Mouse (Mus musculus) hindbrain, embryonic 15.5 days (tissue): ENCODE results near the gene Ttc12. TPM values are rescaled to one million over a fixed set of nuclear protein-coding genes. Genes with fewer than 3 reads are reported as not detected.
A peak's percentile ranks its signal among the peaks of the same experiment; 100 is the strongest.

ENCODE experiments used
- ATAC-seq: fragments of 200-750 bp; cut with Nextera tagmentation; 2 replicates; pipeline ENCODE4 v1.8.0; 2017; ENCODE audit warnings: low read depth, moderate number of reproducible peaks, moderate TSS enrichment; ENCODE audit not compliant: low FRiP score
- H3K27ac ChIP-seq: fragments of 300-500 bp; sonication (generic); replicated peaks from 2 replicates; pipeline ENCODE4 v1.5.1; 2015; ENCODE audit warnings: mild to moderate bottlenecking, inconsistent platforms
- H3K27me3 ChIP-seq: fragments of 300-500 bp; sonication (generic); 2 replicates; pipeline ENCODE4 v1.6.1; 2015; ENCODE audit warnings: control low read depth, inconsistent platforms
- H3K36me3 ChIP-seq: fragments of 300-500 bp; sonication (generic); 2 replicates; pipeline ENCODE4 v1.6.1; 2015; ENCODE audit warnings: control low read depth, inconsistent platforms
- H3K4me1 ChIP-seq: fragments of 300-500 bp; sonication (generic); replicated peaks from 2 replicates; pipeline ENCODE4 v1.6.1; 2015; ENCODE audit warnings: control low read depth, inconsistent platforms
- H3K4me2 ChIP-seq: fragments of 300-500 bp; sonication (generic); 2 replicates; pipeline ENCODE4 v1.6.1; 2015; ENCODE audit warnings: moderate library complexity, mild to moderate bottlenecking, inconsistent platforms
- H3K4me3 ChIP-seq: fragments of 300-500 bp; sonication (generic); 2 replicates; pipeline ENCODE4 v1.5.1; 2015; ENCODE audit warnings: mild to moderate bottlenecking, inconsistent platforms
- H3K9ac ChIP-seq: fragments of 300-500 bp; sonication (generic); 2 replicates; pipeline ENCODE4 v1.6.1; 2015; ENCODE audit warnings: inconsistent platforms
- H3K9me3 ChIP-seq: fragments of 300-500 bp; sonication (generic); 2 replicates; pipeline ENCODE4 v1.6.1; 2016; ENCODE audit warnings: control low read depth, inconsistent platforms
- WGBS: fragments of 180-500 bp; shearing (Covaris S2); methylation state at CpG from one replicate; pipeline ENCODE4 v1.1.7; 2015; 5-methylcytosine and 5-hydroxymethylcytosine counted together
- polyA plus RNA-seq: library from polyadenylated mRNA; unstranded; fragments of >200 nt; fragmentation: Nextera tagmentation; extraction: Ambion mirVana; gene quantifications from 2 replicates; pipeline ENCODE4 v1.2.1, GENCODE M21; 2015

The Ttc12 gene
- polyA plus RNA-seq, 1 experiment from 2014 or later, result 2.3 TPM

DNA sequence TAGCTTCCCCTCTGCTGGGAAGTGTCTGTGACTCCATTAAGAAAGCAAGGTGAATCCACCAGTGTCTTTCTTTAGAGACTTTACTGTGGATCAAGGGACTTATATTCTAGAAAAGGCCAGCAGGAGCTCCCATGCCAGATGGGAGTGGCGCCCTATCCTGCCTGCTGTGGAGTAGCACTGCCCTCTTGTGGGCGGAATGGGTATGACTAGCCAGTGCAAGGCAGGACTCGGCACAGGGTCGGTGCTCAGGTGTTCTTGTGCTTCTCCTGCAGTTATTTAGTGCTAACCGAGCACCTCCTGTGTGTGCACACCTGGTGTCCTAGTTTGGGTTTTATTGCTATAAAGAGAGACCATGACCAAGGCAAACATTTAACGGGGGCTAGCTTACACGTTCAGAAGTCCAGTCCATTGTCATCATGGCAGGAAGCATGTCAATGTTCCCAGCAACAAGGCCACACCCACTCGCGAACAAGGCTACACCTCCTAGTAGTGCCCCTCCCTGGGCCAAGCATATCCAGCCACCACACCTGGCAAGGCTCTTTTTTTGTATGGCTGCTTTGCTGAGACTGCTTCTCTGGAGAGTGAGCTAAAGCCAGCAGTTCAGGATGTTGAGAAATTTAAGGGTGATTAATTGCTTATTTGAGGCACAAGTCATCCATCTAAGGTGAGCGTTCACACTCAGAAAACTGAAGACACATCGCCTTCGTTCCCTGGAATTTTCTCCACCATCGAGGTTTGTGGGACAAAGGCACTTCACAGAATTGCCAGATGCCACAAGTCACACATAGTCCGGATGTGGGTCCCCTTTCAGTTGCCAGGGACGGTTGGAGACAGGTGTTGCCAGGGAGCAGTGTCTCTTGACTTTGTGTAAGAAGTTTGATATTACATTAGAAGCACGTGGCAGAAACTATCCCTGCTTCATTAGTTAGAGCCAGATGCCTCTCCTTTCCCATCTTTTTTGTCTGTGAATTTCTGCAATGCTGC lies 3.2 kb upstream of the Ttc12 start:
- Histone ChIP-seq H3K27me3 (0 out of 2 replicates have a peak, but pooled peaks cover 3% of the 10 kb centered on the region), H3K36me3 (no peaks in the 10 kb centered on the region), H3K4me3 (no peak overlapping the region), H3K9ac (no peak overlapping the region), H3K4me2 (peak overlapping the region; percentile 40), H3K27ac (no peak overlapping the region), H3K4me1 (peaks cover 24% of the 10 kb centered on the region), H3K9me3 (no peaks in the 10 kb centered on the region)
- peak; percentile 71 for ATAC-seq
- 31% methylated on average over 16 of the region's 16 CpGs for WGBS

DNA sequence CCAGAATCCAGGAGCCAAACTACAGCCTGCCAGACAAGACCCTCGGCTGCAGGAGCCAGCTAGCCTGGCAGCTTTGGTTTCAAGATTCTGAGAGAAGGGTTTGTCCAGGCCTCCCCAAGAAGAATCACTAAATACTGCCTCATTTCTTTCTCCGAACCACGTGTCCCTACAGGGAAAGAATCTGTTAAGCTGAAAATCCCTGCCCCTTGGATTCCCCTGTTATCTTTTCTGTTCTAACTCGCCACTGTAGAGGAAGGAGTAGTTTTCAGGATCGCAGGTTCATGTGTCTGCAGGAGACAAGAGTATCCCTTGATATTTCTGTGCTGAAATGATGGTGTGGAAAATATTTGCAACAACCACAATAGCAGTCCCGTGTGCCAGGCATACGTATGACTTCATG lies 2.2 kb upstream of the Ttc12 start:
- H3K36me3 ChIP-seq, result no peaks in the 10 kb centered on the region
- H3K9ac ChIP-seq, result no peak overlapping the region
- WGBS, result 80% methylated on average over 7 of the region's 7 CpGs
- H3K4me1 ChIP-seq, result peaks cover 20% of the 10 kb centered on the region
- H3K27ac ChIP-seq, result no peak overlapping the region
- H3K4me3 ChIP-seq, result no peak overlapping the region
- no peak overlapping the region for H3K4me2 ChIP-seq
- no peaks in the 10 kb centered on the region for H3K9me3 ChIP-seq
- no peak for ATAC-seq
- H3K27me3 ChIP-seq, result 0 out of 2 replicates have a peak, but pooled peaks cover 3% of the 10 kb centered on the region

DNA sequence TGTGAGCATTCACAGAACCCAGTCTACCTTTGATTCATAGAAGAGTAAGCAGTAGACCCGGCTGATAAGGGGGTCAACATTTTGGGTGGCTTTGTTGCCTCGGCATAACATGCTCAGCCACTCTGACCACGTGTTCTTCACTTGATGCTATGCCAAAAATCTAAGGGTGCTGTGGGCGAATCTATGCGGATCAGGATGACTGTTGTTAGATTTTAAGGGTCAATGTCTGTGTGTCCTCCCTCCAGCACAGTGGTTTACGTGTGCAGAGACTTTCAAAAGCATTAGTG lies 1.6 kb upstream of the Ttc12 start:
- Histone ChIP-seq H3K27ac (no peak overlapping the region), H3K36me3 (no peaks in the 10 kb centered on the region), H3K9me3 (no peaks in the 10 kb centered on the region), H3K27me3 (0 out of 2 replicates have a peak, but pooled peaks cover 2% of the 10 kb centered on the region), H3K4me1 (peaks cover 20% of the 10 kb centered on the region), H3K9ac (no peak overlapping the region), H3K4me3 (no peak overlapping the region), H3K4me2 (no peak overlapping the region)
- WGBS, result 85% methylated on average over 6 of the region's 6 CpGs
- no peak for ATAC-seq

DNA sequence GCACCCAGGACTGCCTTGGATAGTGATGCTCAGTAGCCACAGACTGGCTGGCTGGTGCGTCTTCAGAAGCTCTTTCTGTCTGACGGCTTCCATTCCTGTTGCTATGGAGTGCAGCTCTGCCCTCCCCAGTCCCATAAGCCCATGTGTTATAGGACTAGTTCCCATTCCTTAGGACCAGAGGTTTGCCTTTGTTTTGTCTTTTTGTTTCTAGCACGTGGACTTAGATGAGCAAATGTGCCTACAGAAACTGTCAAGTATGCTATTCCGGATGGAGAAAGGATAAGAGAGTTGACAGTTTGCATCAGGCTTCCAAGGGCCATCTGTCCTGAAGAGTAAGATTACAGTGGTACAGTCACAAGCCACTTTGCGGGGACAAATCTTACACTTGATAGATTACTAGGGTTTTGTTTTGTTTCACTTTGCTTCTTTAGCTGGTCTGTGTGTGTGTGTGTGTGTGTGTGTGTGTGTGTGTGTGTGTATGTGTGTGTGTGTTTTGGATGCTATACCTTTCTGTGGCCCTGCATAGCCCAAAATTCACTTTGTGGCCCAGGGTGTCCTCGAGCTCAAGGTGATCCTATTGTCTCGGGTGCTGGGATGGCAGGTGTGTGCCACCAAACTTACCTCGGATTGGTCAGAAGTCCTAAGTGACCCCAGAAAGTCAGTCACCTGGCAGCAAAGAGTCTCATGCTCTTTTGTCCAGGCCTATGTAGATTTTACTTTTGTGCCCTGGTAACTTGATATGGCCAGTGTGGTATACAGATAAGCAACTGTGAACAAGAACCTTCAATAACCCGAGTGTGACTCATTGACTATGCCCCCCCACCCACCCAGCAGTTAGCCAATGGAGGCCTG lies 1.0 kb upstream of the Ttc12 start:
- Histone ChIP-seq H3K36me3 (no peaks in the 10 kb centered on the region), H3K9ac (no peak overlapping the region), H3K4me3 (no peak overlapping the region), H3K27me3 (no peaks in the 10 kb centered on the region), H3K27ac (no peak overlapping the region), H3K9me3 (no peaks in the 10 kb centered on the region), H3K4me1 (peaks cover 20% of the 10 kb centered on the region), H3K4me2 (no peak overlapping the region)
- 73% methylated on average over 9 of the region's 9 CpGs for WGBS
- no peak for ATAC-seq

DNA sequence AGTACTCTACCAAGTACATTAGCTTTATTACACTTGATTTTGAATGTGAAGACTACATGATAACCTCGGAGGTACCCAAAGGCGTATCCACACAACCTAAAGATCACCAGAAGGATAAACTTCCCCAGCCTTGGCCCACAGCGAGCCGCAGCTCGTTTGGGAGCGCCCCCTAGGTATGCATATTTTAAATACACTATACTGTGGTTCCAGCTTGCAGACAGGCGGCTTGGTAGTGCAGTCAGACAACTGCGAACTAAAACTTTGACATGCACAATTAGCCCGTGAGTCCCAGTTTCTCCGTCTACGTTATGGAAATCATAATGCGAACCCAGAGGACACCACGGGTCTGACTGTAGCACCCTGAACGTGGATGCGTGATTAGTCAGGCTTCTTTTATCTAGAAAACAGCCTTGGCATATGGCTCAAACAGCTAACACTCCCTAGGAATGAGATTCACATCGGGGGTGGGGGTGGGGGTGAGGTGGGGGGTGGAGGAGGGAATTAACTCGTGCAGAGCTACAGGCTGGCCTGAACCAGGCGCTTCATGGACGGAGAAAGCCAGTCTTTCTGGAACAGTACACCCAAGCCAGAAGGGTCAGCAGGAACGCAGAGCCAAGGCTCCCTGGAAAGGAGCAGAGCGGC lies 654 bp downstream of the Ttc12 start:
- WGBS, result 4% methylated on average over 21 of the region's 21 CpGs
- Histone ChIP-seq H3K27me3 (no peaks in the 10 kb centered on the region), H3K9me3 (no peaks in the 10 kb centered on the region), H3K9ac (peak overlapping the region; percentile 26), H3K27ac (no peak overlapping the region), H3K4me2 (peak overlapping the region; percentile 82), H3K4me1 (peaks cover 20% of the 10 kb centered on the region), H3K36me3 (no peaks in the 10 kb centered on the region), H3K4me3 (peak overlapping the region; percentile 47)
- no peak; the same call in 1 of the 2 replicates for ATAC-seq

DNA sequence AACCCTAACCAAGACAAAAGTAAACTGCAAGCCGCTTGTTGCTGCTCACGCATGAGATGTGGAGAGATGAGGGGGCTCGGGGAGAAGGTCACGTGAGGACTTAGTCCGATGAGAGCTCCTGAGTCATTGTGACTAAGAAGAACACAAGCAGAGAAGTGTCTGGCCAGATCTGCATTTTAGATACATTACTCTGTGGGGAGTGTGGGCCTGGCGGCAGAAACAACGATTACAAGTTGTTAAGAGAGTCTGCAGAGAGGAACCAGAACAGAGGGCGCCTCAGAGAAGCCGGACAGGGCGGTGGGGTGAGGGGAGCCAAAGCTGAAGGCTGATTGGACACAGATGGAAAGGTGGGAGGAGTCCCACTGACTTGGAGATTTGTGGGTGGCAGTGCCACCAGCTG lies 2.7 kb downstream of the Ttc12 start:
- H3K27me3 ChIP-seq, result no peaks in the 10 kb centered on the region
- no peak overlapping the region for H3K9ac ChIP-seq
- H3K4me1 ChIP-seq, result peaks cover 12% of the 10 kb centered on the region
- H3K36me3 ChIP-seq, result no peaks in the 10 kb centered on the region
- WGBS, result 35% methylated on average over 10 of the region's 10 CpGs
- no peak overlapping the region for H3K4me3 ChIP-seq
- peak overlapping the region; percentile 10; the same call in 1 of the 2 replicates for H3K4me2 ChIP-seq
- ATAC-seq, result no peak
- no peaks in the 10 kb centered on the region for H3K9me3 ChIP-seq
- no peak overlapping the region for H3K27ac ChIP-seq

DNA sequence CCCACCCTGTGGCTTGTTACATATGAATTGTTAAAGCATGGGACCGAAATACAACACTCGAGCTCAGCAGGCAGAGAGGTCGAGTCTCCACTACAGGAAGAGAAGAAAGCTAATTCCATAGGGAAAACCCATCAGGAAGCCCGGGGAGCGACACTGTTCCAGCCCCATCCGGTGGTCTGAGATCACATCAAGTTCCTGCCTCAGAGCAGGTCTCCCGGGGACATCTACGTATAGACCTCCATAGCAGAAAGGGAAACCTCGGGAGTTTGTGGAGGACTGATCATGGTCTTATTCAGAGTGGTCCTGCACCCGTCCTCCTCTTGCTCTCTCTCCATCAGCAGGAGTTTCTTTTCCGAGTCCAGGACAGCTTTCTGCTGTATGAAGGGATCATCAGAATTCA lies 13.9 kb downstream of the Ttc12 start:
- no peak overlapping the region for H3K27ac ChIP-seq
- H3K27me3 ChIP-seq, result no peaks in the 10 kb centered on the region
- H3K4me2 ChIP-seq, result no peak overlapping the region
- no peaks in the 10 kb centered on the region for H3K9me3 ChIP-seq
- no peaks in the 10 kb centered on the region for H3K36me3 ChIP-seq
- H3K9ac ChIP-seq, result no peak overlapping the region
- no peaks in the 10 kb centered on the region for H3K4me1 ChIP-seq
- no peak overlapping the region for H3K4me3 ChIP-seq
- 84% methylated on average over 11 of the region's 11 CpGs for WGBS
- ATAC-seq, result no peak

DNA sequence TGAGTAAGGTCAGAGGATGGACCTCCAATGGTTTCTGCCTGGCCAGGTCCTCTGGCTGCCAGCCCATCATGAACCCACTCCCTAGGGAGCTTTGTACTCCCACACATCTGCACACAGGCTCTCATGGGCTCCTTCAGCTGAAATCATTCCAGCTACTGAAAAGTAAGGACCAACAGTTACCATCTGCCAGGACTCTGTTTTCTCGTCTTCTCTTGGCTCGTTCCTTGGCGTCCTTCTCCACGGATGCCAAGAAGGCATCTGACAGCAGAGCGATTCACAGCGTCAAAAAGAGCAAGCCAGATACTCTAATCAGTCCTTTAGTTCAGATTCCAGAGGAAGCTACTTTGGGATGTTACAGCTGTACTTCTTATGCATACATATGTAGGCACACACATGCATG lies 15.1 kb downstream of the Ttc12 start:
- WGBS, result 65% methylated on average over 6 of the region's 6 CpGs
- Histone ChIP-seq H3K9ac (no peak overlapping the region), H3K4me1 (no peaks in the 10 kb centered on the region), H3K4me2 (no peak overlapping the region), H3K4me3 (no peak overlapping the region), H3K27me3 (no peaks in the 10 kb centered on the region), H3K27ac (no peak overlapping the region), H3K9me3 (no peaks in the 10 kb centered on the region), H3K36me3 (no peaks in the 10 kb centered on the region)
- no peak for ATAC-seq

DNA sequence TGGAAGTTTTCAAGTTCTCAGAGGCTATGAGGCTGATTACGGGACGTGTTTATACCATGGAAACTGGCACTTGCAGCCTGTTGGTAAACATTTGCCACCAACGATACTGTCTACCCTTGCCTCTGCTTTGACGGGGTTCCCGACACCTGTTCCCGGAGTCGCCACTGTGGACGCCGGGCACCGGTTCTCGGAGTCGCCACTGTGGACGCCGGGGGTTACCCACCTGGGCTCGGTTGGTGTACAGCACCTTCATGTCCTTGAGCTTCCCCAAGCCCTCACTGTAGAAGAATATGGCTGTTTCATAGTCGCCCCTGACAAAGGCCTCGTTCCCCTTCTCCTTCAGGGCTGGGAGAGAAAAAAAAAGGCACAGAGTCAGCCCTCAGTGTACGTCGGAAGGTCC lies 16.0 kb downstream of the Ttc12 start:
- Histone ChIP-seq H3K27me3 (no peaks in the 10 kb centered on the region), H3K9ac (no peak overlapping the region), H3K36me3 (no peaks in the 10 kb centered on the region), H3K9me3 (no peaks in the 10 kb centered on the region), H3K4me1 (no peaks in the 10 kb centered on the region), H3K27ac (no peak overlapping the region), H3K4me3 (no peak overlapping the region), H3K4me2 (no peak overlapping the region)
- ATAC-seq, result no peak
- 95% methylated on average over 19 of the region's 19 CpGs for WGBS

DNA sequence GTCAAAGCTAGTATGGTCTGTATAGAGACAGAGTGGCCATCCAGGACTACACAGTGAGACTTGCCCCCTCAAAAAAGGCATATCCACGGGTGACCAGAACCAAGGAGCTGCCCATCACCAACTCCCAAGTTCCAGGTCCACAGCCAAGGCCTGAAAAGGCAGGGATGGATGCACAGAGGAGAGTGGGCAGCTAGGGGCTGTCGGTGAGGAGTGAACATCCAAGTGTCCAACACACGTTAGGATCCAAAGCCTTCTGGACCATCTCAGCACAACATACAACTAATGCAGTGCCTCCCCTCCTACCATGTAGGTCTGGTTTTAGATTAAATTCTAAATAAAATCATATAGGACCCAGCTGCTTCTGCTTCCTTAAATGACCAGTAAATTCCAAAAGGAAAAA lies 29.9 kb downstream of the Ttc12 start:
- Histone ChIP-seq H3K27ac (no peak overlapping the region), H3K4me2 (no peak overlapping the region), H3K4me3 (no peak overlapping the region), H3K4me1 (no peaks in the 10 kb centered on the region), H3K9me3 (no peaks in the 10 kb centered on the region), H3K9ac (no peak overlapping the region), H3K27me3 (no peaks in the 10 kb centered on the region), H3K36me3 (no peaks in the 10 kb centered on the region)
- WGBS, result 88% methylated on average over 3 of the region's 3 CpGs
- ATAC-seq, result no peak

DNA sequence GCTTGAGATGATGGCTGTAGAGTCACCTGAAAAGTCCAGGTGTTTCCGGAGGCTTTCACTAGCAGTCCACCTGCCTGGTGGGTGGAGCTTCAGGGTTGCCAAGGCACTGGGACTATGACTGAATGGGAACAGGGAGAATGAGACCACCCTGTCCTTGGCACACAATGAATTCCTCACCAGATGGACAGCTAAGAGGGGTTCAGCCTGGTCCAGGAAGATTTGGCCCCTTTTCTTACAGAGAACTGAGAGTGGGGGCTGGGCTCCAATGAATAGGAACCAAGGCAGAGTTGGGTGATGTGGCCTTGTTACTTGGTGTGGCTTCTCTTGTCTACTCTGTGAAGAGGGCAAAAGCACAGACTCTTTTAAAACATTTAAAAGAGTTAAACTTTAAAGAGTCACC lies 33.6 kb downstream of the Ttc12 start:
- H3K4me2 ChIP-seq, result no peak overlapping the region
- 95% methylated on average over 1 of the region's 1 CpGs for WGBS
- no peak overlapping the region for H3K27ac ChIP-seq
- H3K4me3 ChIP-seq, result no peak overlapping the region
- no peak for ATAC-seq
- H3K36me3 ChIP-seq, result no peaks in the 10 kb centered on the region
- no peaks in the 10 kb centered on the region for H3K9me3 ChIP-seq
- no peaks in the 10 kb centered on the region for H3K4me1 ChIP-seq
- H3K27me3 ChIP-seq, result no peaks in the 10 kb centered on the region
- H3K9ac ChIP-seq, result no peak overlapping the region

DNA sequence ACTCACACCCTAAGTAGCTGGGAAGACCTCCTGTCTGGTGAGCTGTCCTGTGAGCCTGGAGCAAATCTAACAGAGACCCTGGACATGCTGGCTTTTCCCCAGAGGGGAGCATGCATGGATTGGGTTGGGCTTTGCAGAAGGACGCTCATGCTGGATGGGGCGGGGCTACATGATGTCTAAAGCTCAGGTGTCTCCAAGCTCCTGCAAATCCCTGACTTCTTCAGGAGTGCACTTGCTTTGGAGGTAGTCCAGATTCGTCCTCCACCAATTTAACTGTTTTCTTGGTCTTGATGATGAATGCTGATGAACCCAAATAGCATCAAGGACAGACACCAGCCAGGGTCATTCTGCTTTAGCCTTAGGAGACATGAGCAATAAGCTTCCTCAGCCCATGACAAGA lies 35.5 kb downstream of the Ttc12 start:
- Histone ChIP-seq H3K9ac (no peak overlapping the region), H3K27me3 (no peaks in the 10 kb centered on the region), H3K4me2 (no peak overlapping the region), H3K4me1 (no peaks in the 10 kb centered on the region), H3K36me3 (no peaks in the 10 kb centered on the region), H3K4me3 (no peak overlapping the region), H3K27ac (no peak overlapping the region), H3K9me3 (no peaks in the 10 kb centered on the region)
- 93% methylated on average over 3 of the region's 3 CpGs for WGBS
- ATAC-seq, result no peak
